Mouse (Mus musculus): Measurements from ENCODE around the gene Cmip.

GRCm38 (mm10) chr8:117324821-117325220 is 68.0 kb downstream of the Cmip start:
- TF ChIP-seq CTCF (IDR thresholded peaks at IDR 0.05; ENCODE audit: low read depth) (no peak), EP300 (IDR thresholded peaks at IDR 0.05; ENCODE audit: low read depth) (no peak)

Measured in liver, postnatal 0 days (tissue).